Mouse (Mus musculus): ENCODE data around the gene Kif5a. TPM values are rescaled to one million over a fixed set of nuclear protein-coding genes. Genes with fewer than 3 reads are reported as not detected.

Gene Kif5a
- polyA plus RNA-seq, 1 experiment from 2014 or later = 0.08 TPM

DNA sequence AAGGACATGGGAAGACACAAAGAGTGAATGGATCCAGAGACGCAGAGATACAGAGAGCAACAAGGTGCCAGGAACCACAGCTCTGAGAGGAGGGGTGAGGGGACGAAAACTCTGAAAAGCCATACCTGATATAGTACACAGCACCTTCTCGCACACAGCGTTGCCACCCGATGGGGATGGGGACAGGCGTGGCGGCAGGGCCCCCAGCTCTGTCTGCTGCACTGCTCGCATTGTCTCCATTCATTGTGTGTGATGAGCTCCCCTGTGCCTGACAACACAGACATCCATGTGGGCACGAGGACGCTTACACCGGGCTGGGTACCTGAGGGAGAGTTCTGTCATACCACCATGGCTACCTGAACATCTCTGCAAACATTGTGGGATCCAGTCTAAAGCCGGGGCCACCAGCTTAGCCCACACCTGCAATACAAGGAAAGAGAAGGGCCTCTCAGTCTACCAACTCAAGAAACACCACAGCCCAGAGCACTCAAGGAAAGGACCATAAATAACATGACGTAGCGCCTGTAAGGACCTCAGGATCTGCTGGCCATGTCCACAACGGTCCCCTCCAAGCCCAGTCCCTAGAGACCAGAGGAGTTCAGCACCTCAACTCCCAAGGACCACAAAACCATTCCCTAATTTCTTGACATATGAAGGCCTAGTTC lies 24.3 kb upstream of the Kif5a start:
- peaks cover 57% of the 10 kb centered on the region for H3K36me3 ChIP-seq

DNA sequence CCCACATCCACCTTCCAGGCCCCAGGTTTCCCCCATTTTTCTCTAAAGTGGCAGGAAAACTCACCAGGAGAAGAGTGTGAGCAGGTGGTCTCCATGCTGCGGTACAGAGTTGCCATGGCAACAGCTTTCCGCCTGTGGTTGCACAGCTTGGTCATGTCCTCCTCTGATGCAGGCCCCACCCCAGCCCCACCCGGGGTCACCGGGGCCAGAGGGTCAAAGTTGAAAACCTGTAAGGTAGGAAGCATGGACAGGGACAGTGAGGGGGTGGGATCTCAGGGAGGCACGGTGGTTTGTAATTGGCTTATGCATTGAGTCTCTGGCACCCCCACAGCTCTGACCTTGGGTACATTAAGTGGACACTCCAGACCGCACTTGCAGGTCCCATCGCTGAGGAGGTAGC lies 23.6 kb upstream of the Kif5a start:
- Histone ChIP-seq H3K9ac (0 out of 2 replicates have a peak overlapping the region, but pooled peaks have one; percentile 5), H3K27me3 (replicated peaks) (no peaks in the 10 kb centered on the region), H3K27ac (0 out of 2 replicates have a peak overlapping the region, but pooled peaks have one; percentile 36), H3K4me2 (peak overlapping the region; percentile 95), H3K9me3 (replicated peaks) (no peaks in the 10 kb centered on the region), H3K4me1 (peaks cover 47% of the 10 kb centered on the region), H3K36me3 (peaks cover 59% of the 10 kb centered on the region), H3K4me3 (peak overlapping the region; percentile 80)
- WGBS (ENCODE audit: insufficient replicate concordance) = 61% methylated on average over 7 of the region's 7 CpGs
- no peak for ATAC-seq

More for the DNA sequence above, 24.3 kb upstream of the Kif5a start:
- Histone ChIP-seq H3K4me3 (peak overlapping the region; percentile 80), H3K9me3 (replicated peaks) (no peaks in the 10 kb centered on the region), H3K27ac (peak overlapping the region; percentile 98), H3K27me3 (replicated peaks) (no peaks in the 10 kb centered on the region), H3K4me2 (peak overlapping the region; percentile 95), H3K4me1 (peaks cover 54% of the 10 kb centered on the region), H3K9ac (peak overlapping the region; percentile 87)
- WGBS (ENCODE audit: insufficient replicate concordance) = 72% methylated on average over 15 of the region's 15 CpGs
- no peak for ATAC-seq

DNA sequence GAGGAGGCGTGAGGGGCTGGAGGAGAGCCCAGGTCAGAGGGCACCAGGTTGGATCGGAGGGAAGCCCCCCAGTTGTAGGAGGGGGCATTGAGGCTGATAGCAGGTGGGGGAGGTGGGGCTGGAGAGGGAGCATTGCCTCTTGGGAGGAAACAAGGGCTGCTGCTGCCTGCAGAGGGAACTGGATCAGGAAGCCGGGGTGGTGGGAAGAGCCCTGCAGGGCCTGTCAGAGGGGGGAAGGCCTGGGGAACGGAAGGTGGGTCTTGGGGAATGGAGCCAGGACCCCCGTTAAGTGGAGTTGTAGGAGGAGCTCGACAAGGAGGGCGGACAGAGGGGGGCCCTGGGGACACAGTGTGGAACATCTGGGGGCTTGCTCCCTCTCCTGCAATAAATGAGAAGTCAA lies 23.0 kb upstream of the Kif5a start:
- Histone ChIP-seq H3K4me3 (no peak overlapping the region), H3K36me3 (peaks cover 65% of the 10 kb centered on the region), H3K4me1 (peaks cover 43% of the 10 kb centered on the region), H3K27ac (0 out of 2 replicates have a peak overlapping the region, but pooled peaks have one; percentile 36), H3K27me3 (replicated peaks) (no peaks in the 10 kb centered on the region), H3K9me3 (replicated peaks) (no peaks in the 10 kb centered on the region), H3K4me2 (peak overlapping the region; percentile 95), H3K9ac (0 out of 2 replicates have a peak overlapping the region, but pooled peaks have one; percentile 5)
- WGBS (ENCODE audit: insufficient replicate concordance) = 80% methylated on average over 7 of the region's 7 CpGs
- ATAC-seq = no peak

DNA sequence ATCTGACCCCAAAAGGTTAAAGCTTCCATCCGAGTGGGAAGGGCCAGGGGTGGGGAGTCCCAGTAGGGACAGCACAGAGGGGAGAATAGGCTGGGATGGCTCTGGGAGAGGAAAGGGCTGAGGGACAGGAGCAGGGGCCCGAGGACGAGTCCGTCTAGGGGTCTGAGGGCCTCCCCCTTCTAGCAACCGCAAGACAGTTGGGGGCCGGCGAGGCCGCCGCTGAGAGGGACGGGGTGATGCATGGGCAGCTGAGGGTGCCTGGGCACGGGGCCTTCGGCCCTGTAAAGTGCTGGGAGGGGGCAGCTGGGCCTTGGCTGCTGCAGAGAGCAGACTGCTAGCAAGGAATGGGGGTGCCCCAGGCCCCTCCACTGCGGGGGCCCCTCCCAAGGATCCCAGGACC lies 22.5 kb upstream of the Kif5a start:
- 85% methylated on average over 13 of the region's 13 CpGs for WGBS (ENCODE audit: insufficient replicate concordance)
- Histone ChIP-seq H3K27me3 (replicated peaks) (no peaks in the 10 kb centered on the region), H3K4me1 (peaks cover 43% of the 10 kb centered on the region), H3K36me3 (peaks cover 70% of the 10 kb centered on the region), H3K27ac (no peak overlapping the region), H3K4me3 (no peak overlapping the region), H3K4me2 (no peak overlapping the region), H3K9ac (no peak overlapping the region), H3K9me3 (replicated peaks) (no peaks in the 10 kb centered on the region)
- no peak for ATAC-seq

DNA sequence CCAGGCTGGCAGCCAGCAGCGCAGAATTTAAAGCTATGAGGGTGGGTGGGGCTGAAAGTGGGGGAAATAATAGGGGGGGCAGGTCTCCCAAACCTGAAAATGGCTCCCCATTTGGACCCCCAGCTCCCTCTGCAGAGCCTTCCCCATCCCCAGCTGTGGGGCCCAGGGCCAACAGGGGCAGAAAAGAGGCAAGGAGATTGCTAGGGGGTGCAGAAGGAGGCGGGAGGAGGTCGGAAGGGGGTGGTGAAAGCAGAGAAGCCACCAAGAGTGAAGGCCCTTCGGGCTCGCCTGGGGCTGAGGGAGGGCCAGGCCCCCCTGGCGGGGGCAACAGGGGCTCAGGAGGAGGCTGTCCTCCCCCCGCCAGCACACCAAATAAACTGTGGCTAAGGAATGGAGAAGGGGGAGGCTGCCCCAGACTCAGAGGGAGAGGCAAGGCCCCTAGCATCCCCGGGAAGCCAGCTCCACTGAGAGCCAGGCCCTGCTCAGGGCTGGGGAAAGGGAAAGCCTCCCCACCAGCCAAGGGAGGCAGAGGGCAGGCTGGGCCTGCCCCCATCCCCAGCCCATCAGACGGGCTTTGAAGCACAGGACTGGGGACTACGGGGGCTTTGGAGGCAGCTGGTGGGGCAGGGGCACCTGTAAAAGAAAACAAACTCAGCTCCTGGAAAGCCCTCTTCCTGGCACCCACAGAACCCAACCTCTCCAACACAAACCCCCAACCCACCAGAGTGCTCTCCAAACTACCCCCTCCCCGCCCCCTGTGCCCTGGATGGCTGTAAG lies 21.8 kb upstream of the Kif5a start:
- no peak overlapping the region for H3K4me2 ChIP-seq
- ATAC-seq = no peak
- peaks cover 77% of the 10 kb centered on the region for H3K36me3 ChIP-seq
- peaks cover 42% of the 10 kb centered on the region for H3K4me1 ChIP-seq
- H3K4me3 ChIP-seq = no peak overlapping the region
- 0 out of 2 replicates have a peak overlapping the region, but pooled peaks have one; percentile 9 for H3K9ac ChIP-seq
- H3K9me3 ChIP-seq (replicated peaks) = no peaks in the 10 kb centered on the region
- no peaks in the 10 kb centered on the region for H3K27me3 ChIP-seq (replicated peaks)
- H3K27ac ChIP-seq = peak overlapping the region; percentile 21; the same call in 1 of the 2 replicates
- 80% methylated on average over 11 of the region's 11 CpGs for WGBS (ENCODE audit: insufficient replicate concordance)

DNA sequence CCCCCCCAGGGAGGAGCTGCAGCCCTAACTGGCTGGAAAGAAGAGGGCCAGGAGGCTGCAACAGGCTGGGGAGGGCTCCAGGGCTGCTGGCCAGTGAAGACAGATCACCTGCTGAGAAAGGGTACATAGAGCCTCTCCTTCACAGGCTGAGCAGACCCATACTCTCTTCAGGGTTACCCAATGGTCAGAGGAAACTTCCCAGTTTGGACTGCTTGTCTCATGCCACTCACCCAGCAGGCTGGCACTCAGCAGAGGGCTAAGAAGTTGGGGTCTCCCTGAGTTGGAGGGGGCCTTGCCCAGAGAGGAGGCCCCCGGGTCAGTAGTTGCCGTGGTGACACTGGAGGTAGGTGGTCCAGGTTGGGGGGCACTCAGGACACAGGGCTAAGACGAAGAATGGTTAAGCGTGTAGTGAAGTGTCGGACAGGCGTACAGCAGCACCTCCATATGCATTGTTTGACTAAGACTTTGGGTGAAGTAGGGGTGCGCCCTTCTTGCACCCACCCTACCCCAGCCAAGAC lies 21.0 kb upstream of the Kif5a start:
- 0 out of 2 replicates have a peak overlapping the region, but pooled peaks have one; percentile 9 for H3K9ac ChIP-seq
- peaks cover 85% of the 10 kb centered on the region for H3K36me3 ChIP-seq
- no peak for ATAC-seq
- no peak overlapping the region for H3K27ac ChIP-seq
- H3K4me2 ChIP-seq = no peak overlapping the region
- no peak overlapping the region for H3K4me3 ChIP-seq
- no peaks in the 10 kb centered on the region for H3K9me3 ChIP-seq (replicated peaks)
- no peaks in the 10 kb centered on the region for H3K27me3 ChIP-seq (replicated peaks)
- peaks cover 34% of the 10 kb centered on the region for H3K4me1 ChIP-seq
- WGBS (ENCODE audit: insufficient replicate concordance) = 91% methylated on average over 7 of the region's 7 CpGs

DNA sequence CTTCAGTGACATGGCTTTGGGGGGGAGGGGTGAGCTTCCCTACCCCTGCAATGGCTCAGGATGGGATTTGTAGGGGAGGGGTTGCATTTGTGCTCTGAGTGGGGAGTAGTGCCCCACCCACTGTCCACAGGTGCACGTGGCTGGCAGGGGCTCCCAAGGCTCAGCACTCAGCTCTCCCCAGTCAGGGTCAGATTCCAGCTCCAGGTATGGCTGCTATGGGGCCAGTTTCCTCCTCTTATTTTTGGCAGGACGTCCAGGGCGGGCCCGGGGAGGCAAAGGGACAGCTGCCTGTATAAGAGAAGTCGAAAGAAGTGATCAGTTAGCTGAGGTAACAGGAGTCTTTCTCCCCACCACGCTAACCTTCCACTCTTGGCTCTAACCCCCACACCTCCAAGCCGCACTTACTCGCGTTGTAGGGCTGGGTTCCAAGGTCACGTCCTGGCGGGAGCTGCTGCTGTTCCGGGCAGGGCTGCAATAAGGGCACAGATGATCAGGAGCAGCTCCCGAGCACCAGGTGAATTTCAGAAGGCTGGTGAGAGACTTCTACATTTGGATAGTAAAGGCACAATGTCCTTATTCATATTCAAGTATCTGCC lies 19.6 kb upstream of the Kif5a start:
- Histone ChIP-seq H3K9me3 (replicated peaks) (no peaks in the 10 kb centered on the region), H3K27ac (no peak overlapping the region), H3K9ac (no peak overlapping the region), H3K36me3 (peaks cover 99% of the 10 kb centered on the region), H3K4me2 (no peak overlapping the region), H3K4me3 (no peak overlapping the region), H3K4me1 (peaks cover 29% of the 10 kb centered on the region), H3K27me3 (replicated peaks) (no peaks in the 10 kb centered on the region)
- WGBS (ENCODE audit: insufficient replicate concordance) = 83% methylated on average over 13 of the region's 13 CpGs
- no peak for ATAC-seq

DNA sequence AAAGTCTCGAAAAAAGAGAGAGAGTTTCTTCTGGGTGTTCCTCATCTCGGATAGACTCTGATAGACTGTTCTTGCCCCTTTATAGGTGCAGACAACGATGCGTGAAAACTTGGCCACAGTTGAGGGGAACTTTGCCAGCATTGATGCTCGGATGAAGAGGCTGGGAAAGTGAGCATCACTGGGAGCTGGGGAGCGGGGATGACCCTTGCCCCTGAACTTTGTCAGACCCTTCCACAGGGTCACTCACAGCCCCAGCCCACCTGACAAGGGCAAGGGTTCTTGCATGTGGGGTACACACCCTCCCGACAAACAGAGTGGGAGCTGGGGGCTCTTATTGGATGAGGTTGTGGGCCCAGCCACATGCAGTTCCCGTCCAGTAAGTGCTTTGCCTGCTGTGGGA lies 18.2 kb upstream of the Kif5a start:
- no peak overlapping the region for H3K9ac ChIP-seq
- no peak overlapping the region for H3K4me3 ChIP-seq
- H3K9me3 ChIP-seq (replicated peaks) = no peaks in the 10 kb centered on the region
- 83% methylated on average over 8 of the region's 8 CpGs for WGBS (ENCODE audit: insufficient replicate concordance)
- H3K36me3 ChIP-seq = peaks cover 100% of the 10 kb centered on the region
- no peak for ATAC-seq
- no peak overlapping the region for H3K4me2 ChIP-seq
- peaks cover 15% of the 10 kb centered on the region for H3K4me1 ChIP-seq
- no peak overlapping the region for H3K27ac ChIP-seq
- no peaks in the 10 kb centered on the region for H3K27me3 ChIP-seq (replicated peaks)

DNA sequence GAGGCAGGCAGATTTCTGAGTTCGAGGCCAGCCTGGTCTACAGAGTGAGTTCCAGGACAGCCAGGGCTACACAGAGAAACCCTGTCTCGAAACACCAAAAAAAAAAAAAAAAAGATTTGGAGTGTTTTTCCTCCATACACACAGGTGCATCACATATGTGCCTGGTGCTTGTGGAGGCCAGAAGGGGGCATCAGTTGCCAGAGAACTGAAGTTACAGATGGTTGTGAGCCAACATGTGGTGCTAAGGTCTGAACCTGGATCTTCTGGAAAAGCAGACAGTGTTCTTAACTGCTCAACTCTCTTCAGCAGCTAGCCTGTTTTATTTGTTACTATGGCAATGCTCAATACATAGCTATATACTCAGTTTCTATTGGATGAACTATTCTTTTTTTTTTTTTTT lies 16.6 kb upstream of the Kif5a start:
- 92% methylated on average over 2 of the region's 2 CpGs for WGBS (ENCODE audit: insufficient replicate concordance)

DNA sequence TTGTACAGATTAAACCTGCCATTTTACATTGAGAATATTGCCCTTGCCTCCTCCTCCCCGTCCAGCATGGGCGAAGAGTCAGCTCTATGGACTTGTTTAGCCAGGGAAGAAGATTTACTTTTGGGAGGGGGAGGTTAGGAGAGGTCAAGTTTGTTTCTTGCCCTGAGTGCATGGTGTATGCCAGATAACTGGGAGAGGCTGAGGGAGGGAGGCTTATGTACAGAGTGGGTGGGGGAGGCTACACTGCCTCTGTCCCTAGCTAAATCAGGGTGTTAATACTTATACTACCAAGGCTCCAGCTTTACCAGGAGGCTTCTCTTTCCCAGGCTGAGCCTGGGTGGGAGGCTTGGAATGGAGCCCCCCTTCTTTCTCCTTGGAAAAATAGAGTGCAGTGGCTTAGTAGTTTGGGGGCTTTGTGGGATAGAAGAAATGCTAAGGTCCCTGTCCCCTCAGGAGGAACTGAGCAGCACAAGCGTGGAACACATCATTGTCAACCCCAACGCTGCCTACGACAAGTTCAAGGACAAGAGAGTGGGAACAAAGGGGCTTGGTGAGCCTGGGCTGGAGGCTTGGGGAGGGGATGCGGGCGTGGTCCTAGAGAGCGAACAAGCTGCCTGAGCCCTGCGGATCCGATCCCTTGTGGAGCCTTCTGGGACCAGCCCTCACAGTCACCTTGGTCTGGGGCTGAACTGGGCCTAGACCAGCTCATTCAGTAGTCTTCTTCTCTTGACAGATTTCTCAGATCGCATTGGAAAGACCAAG lies 11.3 kb upstream of the Kif5a start:
- WGBS (ENCODE audit: insufficient replicate concordance) = 82% methylated on average over 11 of the region's 11 CpGs
- no peak; the same call in 1 of the 2 replicates for ATAC-seq
- Histone ChIP-seq H3K4me1 (peaks cover 27% of the 10 kb centered on the region), H3K9me3 (replicated peaks) (no peaks in the 10 kb centered on the region), H3K27me3 (replicated peaks) (no peaks in the 10 kb centered on the region), H3K36me3 (peaks cover 97% of the 10 kb centered on the region), H3K9ac (peak overlapping the region; percentile 17; the same call in 1 of the 2 replicates), H3K4me2 (no peak overlapping the region), H3K27ac (no peak overlapping the region), H3K4me3 (no peak overlapping the region)

More for the DNA sequence above, 16.6 kb upstream of the Kif5a start:
- Histone ChIP-seq H3K9ac (no peak overlapping the region), H3K4me3 (no peak overlapping the region), H3K36me3 (peaks cover 100% of the 10 kb centered on the region), H3K9me3 (replicated peaks) (no peaks in the 10 kb centered on the region), H3K4me1 (peaks cover 1% of the 10 kb centered on the region; the same call in 1 of the 2 replicates), H3K27ac (no peak overlapping the region), H3K4me2 (no peak overlapping the region), H3K27me3 (replicated peaks) (no peaks in the 10 kb centered on the region)
- no peak for ATAC-seq

DNA sequence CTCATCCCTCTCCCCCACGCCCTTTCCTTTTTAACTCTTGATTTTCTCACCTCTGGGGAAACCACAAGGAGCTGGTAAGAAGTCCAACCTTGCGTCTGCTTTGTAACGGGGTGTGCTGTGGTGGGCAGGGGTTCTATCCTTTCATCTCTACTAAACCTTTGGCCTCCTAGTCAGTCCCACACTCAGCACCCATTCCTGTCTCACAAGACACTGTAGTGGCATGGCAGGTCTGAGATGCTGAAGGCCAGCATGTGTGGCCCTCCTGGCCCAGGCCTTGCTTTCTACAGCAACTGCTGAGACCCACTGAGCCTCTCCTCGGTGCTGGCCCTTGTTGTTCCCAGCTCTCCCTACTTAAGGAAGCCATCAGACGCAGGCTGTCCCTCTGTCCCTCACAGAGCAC lies 9.2 kb upstream of the Kif5a start:
- Histone ChIP-seq H3K4me1 (peaks cover 48% of the 10 kb centered on the region), H3K4me3 (no peak overlapping the region), H3K36me3 (peaks cover 93% of the 10 kb centered on the region), H3K9me3 (replicated peaks) (no peaks in the 10 kb centered on the region), H3K27me3 (replicated peaks) (no peaks in the 10 kb centered on the region), H3K27ac (no peak overlapping the region), H3K4me2 (no peak overlapping the region), H3K9ac (0 out of 2 replicates have a peak overlapping the region, but pooled peaks have one; percentile 22)
- no peak for ATAC-seq
- WGBS (ENCODE audit: insufficient replicate concordance) = 83% methylated on average over 5 of the region's 5 CpGs
